27 mouse cellular contexts compared by ENCODE assay signal in genomic region chr6:148491849-148492248, GRCm38 (mm10). TPM values are rescaled to one million over a fixed set of nuclear protein-coding genes. Genes with fewer than 3 reads are reported as not detected.
DNase-seq lines count a peak whose midpoint lies in the region; ATAC-seq and TF ChIP-seq lines count a peak whose summit lies in the region.
"Had no signal": no experiment of that assay in that cellular context is flagged by ENCODE, and none has a peak within 500 bp of the region (broad histone marks: within the 10 kb centered on the region; RNA-seq: fewer than 3 reads in every experiment).

No protein-coding gene starts in this region.

- no peaks in the 10 kb centered on the region for H3K9me3 ChIP-seq in liver, postnatal 0 days (ENCODE audit: low read length)
- H3K9me3 ChIP-seq: embryonic facial prominence, embryonic 13.5 days; embryonic facial prominence, embryonic 15.5 days; forebrain, embryonic 10.5 days; forebrain, embryonic 12.5 days; G1E had no signal

- no peaks in the 10 kb centered on the region for H3K36me3 ChIP-seq in liver, postnatal 0 days (replicated peaks; ENCODE audit: insufficient read depth, low read length)
- H3K36me3 ChIP-seq: embryonic facial prominence, embryonic 13.5 days; embryonic facial prominence, embryonic 15.5 days; forebrain, embryonic 10.5 days; forebrain, embryonic 12.5 days; G1E had no signal

- ATAC-seq in frontal cortex, adult (ENCODE audit: low TSS enrichment), result peak; percentile 73; the same call in 1 of the 2 replicates
- no peak for ATAC-seq in liver, postnatal 0 days
- ATAC-seq: activated CD4-positive, CD25-positive, alpha-beta regulatory T cell, adult 4 months; CD4-positive, CD25-positive, alpha-beta regulatory T cell, adult 4 months; forebrain, embryonic 14.5 days; forebrain, embryonic 16.5 days; Patski had no signal

- TF ChIP-seq EP300 in liver, postnatal 0 days (IDR thresholded peaks at IDR 0.05; ENCODE audit: low read depth), result no peak

- no peak for TF ChIP-seq CTCF in liver, postnatal 0 days (IDR thresholded peaks at IDR 0.05; ENCODE audit: low read depth)

- no peak overlapping the region for H3K4me3 ChIP-seq in liver, postnatal 0 days (ENCODE audit: low read depth, low read length)
- H3K4me3 ChIP-seq: embryonic facial prominence, embryonic 13.5 days; embryonic facial prominence, embryonic 15.5 days; erythroblast, embryonic 14.5 days; forebrain, embryonic 10.5 days; forebrain, embryonic 12.5 days had no signal

- H3K4me2 ChIP-seq in liver, postnatal 0 days (ENCODE audit: low read depth, low read length), result no peak overlapping the region
- H3K4me2 ChIP-seq: embryonic facial prominence, embryonic 13.5 days; embryonic facial prominence, embryonic 15.5 days; forebrain, embryonic 12.5 days had no signal

- H3K27ac ChIP-seq in liver, postnatal 0 days (ENCODE audit: low read depth), result no peak overlapping the region
- H3K27ac ChIP-seq: embryonic facial prominence, embryonic 13.5 days; embryonic facial prominence, embryonic 15.5 days; forebrain, embryonic 10.5 days; forebrain, embryonic 12.5 days had no signal

- H3K9ac ChIP-seq in liver, postnatal 0 days (replicated peaks), result no peak overlapping the region
- H3K9ac ChIP-seq: embryonic facial prominence, embryonic 13.5 days; embryonic facial prominence, embryonic 15.5 days; forebrain, embryonic 12.5 days had no signal

- DNase-seq in frontal cortex, postnatal 25 days (ENCODE audit: low spot score in 2 of 2), result no peak
- peak; percentile 62 for DNase-seq in brain, adult 2 months (ENCODE audit: low read depth, low spot score)
- DNase-seq in telencephalon, adult 2 months (ENCODE audit: low read depth, low spot score), result peak; percentile 13
- no peak for DNase-seq in liver, postnatal 0 days
- DNase-seq: adrenal gland, adult 8-10 months; adrenal gland, postnatal 14 days; adrenal gland, postnatal 36 days; B cell, adult 2 months; cerebellum, adult 11-12 months; cerebellum, adult 2 months; cerebellum, adult 9-10 months; cerebellum, postnatal 10 days; cerebellum, postnatal 25 days; embryo, embryonic 11 days had no signal

- no peaks in the 10 kb centered on the region for H3K27me3 ChIP-seq in liver, postnatal 0 days (ENCODE audit: insufficient read depth, low read length)
- H3K27me3 ChIP-seq: CH12.LX; embryonic facial prominence, embryonic 13.5 days; embryonic facial prominence, embryonic 15.5 days; forebrain, embryonic 12.5 days; Patski had no signal

- 87% methylated on average over 5 of the region's 5 CpGs for WGBS in liver, postnatal 0 days (ENCODE audit: insufficient replicate concordance)

- no peaks in the 10 kb centered on the region for H3K4me1 ChIP-seq in liver, postnatal 0 days (ENCODE audit: insufficient read depth)
- H3K4me1 ChIP-seq: forebrain, embryonic 10.5 days; forebrain, embryonic 12.5 days had no signal

RNA-seq across cellular contexts. Expression of gene Tmtc1, which starts 47.7 kb away (rescaled TPM):
- 0.11 and 0.12 TPM in 2 replicates for polyA plus RNA-seq in liver, postnatal 0 days (2015; fragmentation: Nextera tagmentation; extraction: Ambion mirVana)
- polyA plus RNA-seq: CD4-positive, CD25-positive, alpha-beta regulatory T cell, adult 4 months; erythroblast, embryonic 14.5 days; G1E had no signal

Comparison
In these comparisons a context has a peak if more than half of its experiments do, and no peak if none do; other contexts are left out.
1. DNase-seq: peak in brain, adult 2 months (single experiment) and telencephalon, adult 2 months (single experiment); none in frontal cortex, postnatal 25 days (0 of 2) and liver, postnatal 0 days (single experiment).